Mouse (Mus musculus) heart, embryonic 15.5 days (tissue): ENCODE results near the gene Bag6. TPM values are rescaled to one million over a fixed set of nuclear protein-coding genes. Genes with fewer than 3 reads are reported as not detected.

Experiments
- ATAC-seq: fragments of 200-750 bp; cut with Nextera tagmentation; replicated peaks from 2 replicates; pipeline ENCODE4 v1.8.0; 2017; ENCODE audit warnings: low read depth, moderate TSS enrichment; ENCODE audit not compliant: insufficient number of reproducible peaks, insufficient read depth, low FRiP score
- H3K27ac ChIP-seq: fragments of 300-500 bp; sonication (generic); 2 replicates; pipeline ENCODE4 v1.5.1; 2015; ENCODE audit warnings: mild to moderate bottlenecking, inconsistent platforms
- H3K27me3 ChIP-seq: fragments of 300-500 bp; sonication (generic); 2 replicates; pipeline ENCODE4 v1.6.1; 2015; ENCODE audit warnings: inconsistent platforms
- H3K36me3 ChIP-seq: fragments of 300-500 bp; sonication (generic); 2 replicates; pipeline ENCODE4 v1.6.1; 2015; ENCODE audit warnings: mild to moderate bottlenecking, inconsistent platforms
- H3K4me1 ChIP-seq: fragments of 300-500 bp; sonication (generic); replicated peaks from 2 replicates; pipeline ENCODE4 v1.6.1; 2015; ENCODE audit warnings: inconsistent platforms
- H3K4me2 ChIP-seq: fragments of 300-500 bp; sonication (generic); 2 replicates; pipeline ENCODE4 v1.6.1; 2015; ENCODE audit warnings: inconsistent platforms, mild to moderate bottlenecking, moderate library complexity
- H3K4me3 ChIP-seq: fragments of 300-500 bp; sonication (generic); 2 replicates; pipeline ENCODE4 v1.5.1; 2015; ENCODE audit warnings: mild to moderate bottlenecking, inconsistent platforms
- H3K9ac ChIP-seq: fragments of 300-500 bp; sonication (generic); 2 replicates; pipeline ENCODE4 v1.6.1; 2015; ENCODE audit warnings: mild to moderate bottlenecking, inconsistent platforms
- H3K9me3 ChIP-seq: fragments of 300-500 bp; sonication (generic); replicated peaks from 2 replicates; pipeline ENCODE4 v1.6.1; 2016; ENCODE audit warnings: inconsistent platforms
- WGBS: fragments of 180-500 bp; shearing (Covaris S2); methylation state at CpG from one replicate; pipeline ENCODE4 v1.1.7; 2015; ENCODE audit warnings: mixed read lengths; 5-methylcytosine and 5-hydroxymethylcytosine counted together
- polyA plus RNA-seq: library from polyadenylated mRNA; unstranded; fragments of >200 nt; fragmentation: Nextera tagmentation; extraction: Ambion mirVana; gene quantifications from 2 replicates; pipeline ENCODE4 v1.2.1, GENCODE M21; 2015

Gene Bag6
- polyA plus RNA-seq, 1 experiment from 2014 or later = 40.8 TPM

DNA sequence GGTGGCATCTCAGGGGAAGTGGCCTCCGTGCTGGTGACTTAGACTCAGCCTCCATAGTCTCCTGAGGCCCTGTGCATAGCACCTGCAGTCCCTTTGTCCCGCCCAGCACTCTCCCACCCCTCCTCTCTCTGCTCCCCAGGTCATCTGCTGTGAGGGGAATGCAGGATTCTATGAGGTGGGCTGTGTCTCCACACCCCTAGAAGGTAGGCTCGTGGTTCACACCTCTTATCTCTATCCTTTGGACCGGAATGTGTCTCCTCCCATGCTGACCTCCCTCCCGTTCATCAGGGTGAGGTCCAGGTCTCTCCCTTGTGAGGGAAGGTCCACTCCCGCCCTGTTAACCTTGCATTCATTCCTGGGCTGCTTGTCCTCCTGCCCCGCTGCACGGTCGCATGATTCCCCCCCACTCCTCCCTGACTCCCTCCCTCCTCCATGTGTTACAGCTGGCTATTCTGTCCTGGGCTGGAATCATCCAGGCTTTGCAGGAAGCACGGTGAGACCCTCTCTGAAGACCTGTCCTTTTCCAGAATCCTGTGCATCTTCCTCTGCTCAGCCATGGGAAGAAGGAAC, 34.7 kb upstream of the Bag6 start:
- Histone ChIP-seq H3K4me3 (no peak overlapping the region), H3K9me3 (no peaks in the 10 kb centered on the region), H3K9ac (no peak overlapping the region), H3K4me2 (no peak overlapping the region), H3K36me3 (peaks cover 65% of the 10 kb centered on the region), H3K4me1 (peaks cover 13% of the 10 kb centered on the region), H3K27me3 (no peaks in the 10 kb centered on the region), H3K27ac (no peak overlapping the region)
- WGBS = 59% methylated on average over 10 of the region's 10 CpGs
- ATAC-seq = no peak

DNA sequence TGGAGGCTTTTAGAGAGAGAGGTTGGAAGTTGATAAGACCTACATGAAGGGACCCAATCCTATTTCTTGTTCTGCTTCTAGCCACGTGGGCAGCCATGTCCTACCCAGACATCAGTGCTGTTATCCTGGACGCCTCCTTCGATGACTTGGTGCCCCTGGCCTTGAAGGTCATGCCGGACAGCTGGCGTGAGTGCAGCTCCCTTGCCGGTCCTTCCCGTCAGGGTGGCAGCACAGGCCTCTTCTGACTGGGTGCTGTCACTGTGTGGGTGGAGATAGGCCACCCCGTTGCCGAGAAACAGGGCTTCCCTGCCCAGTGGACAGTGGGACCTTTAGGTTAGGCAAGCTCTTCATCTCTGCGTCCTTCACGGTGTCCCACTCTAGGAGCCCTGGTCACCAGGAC, 33.8 kb upstream of the Bag6 start:
- no peaks in the 10 kb centered on the region for H3K27me3 ChIP-seq
- H3K4me3 ChIP-seq = no peak overlapping the region
- H3K4me1 ChIP-seq = peaks cover 17% of the 10 kb centered on the region
- no peaks in the 10 kb centered on the region for H3K9me3 ChIP-seq
- no peak overlapping the region for H3K9ac ChIP-seq
- ATAC-seq = no peak
- H3K27ac ChIP-seq = no peak overlapping the region
- peaks cover 61% of the 10 kb centered on the region for H3K36me3 ChIP-seq
- WGBS = 79% methylated on average over 11 of the region's 11 CpGs
- no peak overlapping the region for H3K4me2 ChIP-seq

DNA sequence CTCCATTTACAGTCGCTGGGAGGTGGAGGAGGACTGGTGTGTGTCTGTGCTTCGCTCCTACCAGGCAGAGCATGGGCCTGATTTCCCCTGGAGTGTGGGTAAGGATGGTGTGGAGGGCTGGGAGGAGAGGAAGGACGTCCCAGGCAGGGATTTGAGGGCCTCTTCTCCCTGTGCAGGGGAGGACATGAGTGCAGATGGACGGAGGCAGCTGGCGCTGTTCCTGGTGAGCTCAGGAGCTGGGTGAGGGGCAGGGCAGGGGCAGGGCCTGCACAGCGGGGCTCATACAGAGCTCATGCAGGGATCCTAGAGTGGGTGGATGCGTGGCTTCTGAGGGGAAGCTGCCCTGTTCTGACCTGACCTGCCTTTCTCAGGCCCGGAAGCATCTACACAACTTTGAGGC, 32.7 kb upstream of the Bag6 start:
- H3K9ac ChIP-seq = no peak overlapping the region

DNA sequence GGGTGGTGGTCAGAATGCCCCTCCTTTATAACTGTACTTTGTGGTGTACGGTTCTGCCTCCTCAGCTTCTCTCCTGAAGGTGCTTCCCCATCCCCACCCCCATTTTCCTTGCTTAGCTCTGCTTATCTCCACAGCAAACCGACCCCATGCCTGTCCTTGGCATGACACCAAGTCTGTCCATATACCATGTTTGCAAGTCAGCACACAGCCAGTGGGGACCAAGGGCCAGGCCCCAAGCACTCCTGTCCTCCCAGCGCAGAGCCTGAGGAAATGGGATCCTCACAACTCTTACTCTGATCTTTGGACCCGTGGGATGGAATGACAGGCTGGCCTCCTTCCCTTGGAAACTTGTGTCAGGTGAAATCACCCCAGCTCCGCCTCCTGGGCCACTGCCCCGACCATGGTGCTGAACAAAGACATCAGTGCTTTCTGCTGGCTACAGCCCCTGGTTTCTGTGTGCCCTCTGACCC, 31.7 kb upstream of the Bag6 start:
- peaks cover 19% of the 10 kb centered on the region for H3K4me1 ChIP-seq
- no peak overlapping the region for H3K9ac ChIP-seq
- H3K4me3 ChIP-seq = no peak overlapping the region
- WGBS = 41% methylated on average over 6 of the region's 6 CpGs
- H3K9me3 ChIP-seq = no peaks in the 10 kb centered on the region
- H3K27ac ChIP-seq = no peak overlapping the region
- no peak; the same call in 1 of the 2 replicates for ATAC-seq
- no peaks in the 10 kb centered on the region for H3K27me3 ChIP-seq
- peaks cover 40% of the 10 kb centered on the region for H3K36me3 ChIP-seq
- no peak overlapping the region for H3K4me2 ChIP-seq

More for the DNA sequence above, 32.7 kb upstream of the Bag6 start:
- Histone ChIP-seq H3K4me2 (no peak overlapping the region), H3K4me1 (peaks cover 19% of the 10 kb centered on the region), H3K27me3 (no peaks in the 10 kb centered on the region), H3K36me3 (peaks cover 49% of the 10 kb centered on the region), H3K4me3 (no peak overlapping the region), H3K9me3 (no peaks in the 10 kb centered on the region), H3K27ac (0 out of 2 replicates have a peak overlapping the region, but pooled peaks have one; percentile 1)
- peak; percentile 40; the same call in 1 of the 2 replicates for ATAC-seq
- WGBS = 58% methylated on average over 8 of the region's 8 CpGs

DNA sequence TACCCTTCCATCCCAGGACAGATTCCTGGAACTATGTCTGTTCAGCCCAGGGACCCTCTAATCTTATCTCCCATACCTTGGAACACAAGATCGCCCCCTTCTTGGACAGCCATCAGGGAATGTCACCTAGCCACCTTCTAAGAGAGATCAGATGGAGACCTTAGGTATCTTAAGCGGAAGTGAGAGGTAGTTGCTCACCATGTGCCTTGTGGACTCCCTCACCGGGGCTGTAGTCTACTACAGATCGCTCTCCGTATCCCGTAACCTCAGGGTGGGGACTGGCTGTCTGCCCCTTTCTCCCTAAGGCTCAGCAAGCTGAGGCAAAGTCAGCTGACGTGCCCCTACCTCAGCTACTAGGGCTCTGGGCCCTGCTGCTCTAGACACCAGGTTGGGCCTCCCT, 30.9 kb upstream of the Bag6 start:
- Histone ChIP-seq H3K36me3 (peaks cover 31% of the 10 kb centered on the region), H3K4me3 (no peak overlapping the region), H3K27me3 (no peaks in the 10 kb centered on the region), H3K4me2 (no peak overlapping the region), H3K4me1 (peaks cover 19% of the 10 kb centered on the region), H3K9me3 (no peaks in the 10 kb centered on the region), H3K27ac (no peak overlapping the region), H3K9ac (no peak overlapping the region)
- no peak for ATAC-seq
- 80% methylated on average over 7 of the region's 7 CpGs for WGBS

DNA sequence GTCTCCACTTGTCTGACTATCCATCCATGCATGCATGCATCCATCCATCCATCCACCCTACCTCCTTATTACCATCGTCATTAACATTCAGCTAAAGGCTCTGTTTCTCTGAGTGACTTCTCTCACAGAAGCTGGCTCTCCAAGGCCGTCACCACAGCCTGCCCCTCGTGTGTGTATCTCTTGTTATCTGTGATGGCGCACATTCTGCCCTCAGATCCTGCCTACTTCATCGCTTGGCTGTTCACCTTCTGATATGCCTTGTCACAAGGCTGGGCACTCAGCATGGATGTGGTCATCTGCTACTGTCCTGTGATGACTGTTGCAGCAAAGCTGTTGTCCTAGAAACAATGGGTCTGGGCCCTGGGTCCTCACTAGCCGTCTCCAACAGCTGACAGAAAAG, 30.2 kb upstream of the Bag6 start:
- peaks cover 19% of the 10 kb centered on the region for H3K4me1 ChIP-seq
- no peaks in the 10 kb centered on the region for H3K9me3 ChIP-seq

DNA sequence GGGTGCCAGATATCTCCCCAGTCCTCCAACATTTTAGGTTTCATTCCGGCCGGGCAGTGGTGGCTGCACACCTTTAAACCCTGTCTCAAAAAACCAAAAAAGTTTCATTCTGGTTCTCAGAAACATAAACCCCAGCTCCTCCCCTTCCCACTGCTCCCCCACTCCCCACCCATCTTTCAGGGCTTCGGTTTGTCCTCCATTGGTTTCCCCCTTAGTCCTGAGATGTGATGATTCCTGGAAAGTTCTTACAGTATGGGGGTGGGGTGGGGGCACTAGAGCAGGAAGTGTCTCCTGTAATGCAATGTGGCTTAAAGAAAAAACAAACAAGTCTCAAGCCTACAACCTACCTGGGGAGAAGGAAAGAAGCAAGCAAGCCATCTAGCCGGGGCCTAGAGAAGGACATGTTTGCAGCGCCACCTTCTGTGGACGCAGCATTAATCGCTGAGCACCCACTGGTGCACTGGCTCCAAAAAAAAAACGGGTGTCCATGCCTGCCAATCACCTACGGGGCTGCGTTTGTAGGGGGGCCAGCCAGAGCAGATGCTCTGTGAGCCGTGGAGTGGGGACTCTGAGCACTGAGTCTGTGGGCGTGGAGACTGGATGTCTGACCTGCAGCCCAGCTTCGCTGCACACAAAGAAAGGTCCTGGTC, 29.1 kb upstream of the Bag6 start:
- peaks cover 19% of the 10 kb centered on the region; the same call in 1 of the 2 replicates for H3K36me3 ChIP-seq
- no peak for ATAC-seq
- peak overlapping the region; percentile 44; the same call in 1 of the 2 replicates for H3K9ac ChIP-seq
- no peak overlapping the region for H3K27ac ChIP-seq
- 24% methylated on average over 13 of the region's 13 CpGs for WGBS
- no peaks in the 10 kb centered on the region for H3K9me3 ChIP-seq
- H3K4me2 ChIP-seq = 0 out of 2 replicates have a peak overlapping the region, but pooled peaks have one; percentile 23
- H3K4me1 ChIP-seq = peaks cover 19% of the 10 kb centered on the region
- no peak overlapping the region for H3K4me3 ChIP-seq
- H3K27me3 ChIP-seq = no peaks in the 10 kb centered on the region

More for the DNA sequence above, 30.2 kb upstream of the Bag6 start:
- Histone ChIP-seq H3K27ac (no peak overlapping the region), H3K9ac (no peak overlapping the region), H3K4me3 (no peak overlapping the region), H3K36me3 (peaks cover 27% of the 10 kb centered on the region), H3K4me2 (no peak overlapping the region), H3K27me3 (no peaks in the 10 kb centered on the region)
- no peak for ATAC-seq
- 65% methylated on average over 6 of the region's 6 CpGs for WGBS

DNA sequence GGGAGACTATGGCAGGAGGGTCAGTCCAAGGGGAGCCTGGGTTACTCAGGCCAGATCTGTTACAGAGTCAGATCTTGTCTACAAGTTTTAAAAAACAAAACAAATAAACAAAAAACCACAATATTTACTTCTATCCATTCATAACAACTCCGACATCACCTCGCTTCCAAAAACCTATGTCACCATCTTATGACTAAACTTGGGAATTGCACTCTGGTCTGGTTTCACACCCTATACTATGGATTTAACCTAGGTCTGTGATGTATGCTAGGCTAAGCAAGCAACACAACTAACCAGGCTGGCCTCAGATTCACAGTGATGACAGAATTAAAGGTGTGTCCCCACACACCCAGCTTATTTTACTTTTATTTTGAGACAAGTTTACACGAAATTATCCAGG, 28.5 kb upstream of the Bag6 start:
- Histone ChIP-seq H3K4me2 (no peak overlapping the region), H3K9ac (peak overlapping the region; percentile 44; the same call in 1 of the 2 replicates)
- ATAC-seq = no peak

DNA sequence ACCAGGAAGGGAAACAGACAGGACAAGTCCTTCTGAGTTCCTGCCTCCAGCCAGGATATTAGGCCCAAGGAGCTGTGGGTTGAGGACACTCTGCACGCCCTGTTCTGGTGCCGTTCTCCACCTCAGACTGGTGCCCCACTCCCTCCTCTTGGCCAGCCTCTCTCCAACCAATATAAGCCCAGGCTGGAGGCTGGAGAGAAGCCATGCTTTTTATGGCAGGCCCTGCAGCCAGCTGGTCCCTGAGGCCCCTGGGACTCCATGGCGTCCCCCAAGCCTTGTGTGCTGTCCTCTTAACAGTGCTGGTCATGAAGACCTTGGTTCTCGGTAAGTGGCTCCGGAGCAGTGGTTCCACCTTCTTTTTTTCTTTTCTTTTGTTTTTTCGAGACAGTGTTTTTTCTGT, 26.9 kb upstream of the Bag6 start, which contains the start of gene Ly6g5c:
Ly6g5c (plus strand) TSS at position 183 of the 400 bp plus-strand sequence.
- Histone ChIP-seq H3K9me3 (no peaks in the 10 kb centered on the region), H3K36me3 (no peaks in the 10 kb centered on the region), H3K4me3 (no peak within 1 kb of the TSS), H3K9ac (no peak within 1 kb of the TSS), H3K27me3 (no peaks in the 10 kb centered on the region), H3K4me2 (no peak within 1 kb of the TSS), H3K4me1 (peaks cover 9% of the 10 kb centered on the region), H3K27ac (no peak within 1 kb of the TSS)
- no peak for ATAC-seq
- WGBS = 88% methylated on average over 6 of the region's 6 CpGs

More for the DNA sequence above, 28.5 kb upstream of the Bag6 start:
- 63% methylated on average over 3 of the region's 3 CpGs for whole genome bisulfite sequencing
- H3K27ac ChIP-seq = no peak overlapping the region
- no peaks in the 10 kb centered on the region for H3K9me3 ChIP-seq
- no peaks in the 10 kb centered on the region for H3K27me3 ChIP-seq
- H3K4me1 ChIP-seq = peaks cover 19% of the 10 kb centered on the region
- H3K4me3 ChIP-seq = no peak overlapping the region
- H3K36me3 ChIP-seq = peaks cover 13% of the 10 kb centered on the region; the same call in 1 of the 2 replicates

DNA sequence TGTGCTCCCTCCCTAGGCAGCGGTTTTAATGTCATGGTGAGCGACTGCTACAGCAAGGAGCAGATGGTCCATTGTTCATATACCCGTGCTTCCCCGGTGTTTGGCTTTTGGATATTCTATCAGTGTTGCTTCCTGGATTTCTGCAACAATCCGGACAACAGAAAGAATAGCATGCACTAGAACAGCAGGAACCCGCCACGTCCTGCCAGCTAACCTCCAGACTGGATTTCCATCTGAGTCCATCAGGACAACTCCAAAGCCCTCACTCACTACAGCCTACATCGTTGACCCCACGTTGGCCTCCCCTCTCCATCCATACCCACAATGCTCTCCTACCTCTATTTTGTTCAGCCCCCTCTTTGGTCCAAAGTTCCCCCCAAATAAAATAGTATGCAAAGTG, 23.2 kb upstream of the Bag6 start:
- Histone ChIP-seq H3K4me1 (no peaks in the 10 kb centered on the region), H3K27ac (peak overlapping the region; percentile 47), H3K27me3 (no peaks in the 10 kb centered on the region), H3K4me2 (peak overlapping the region; percentile 36), H3K4me3 (0 out of 2 replicates have a peak overlapping the region, but pooled peaks have one; percentile 17), H3K9me3 (no peaks in the 10 kb centered on the region), H3K9ac (no peak overlapping the region), H3K36me3 (peaks cover 9% of the 10 kb centered on the region)
- peak; percentile 44; the same call in 1 of the 2 replicates for ATAC-seq
- 72% methylated on average over 9 of the region's 9 CpGs for WGBS

DNA sequence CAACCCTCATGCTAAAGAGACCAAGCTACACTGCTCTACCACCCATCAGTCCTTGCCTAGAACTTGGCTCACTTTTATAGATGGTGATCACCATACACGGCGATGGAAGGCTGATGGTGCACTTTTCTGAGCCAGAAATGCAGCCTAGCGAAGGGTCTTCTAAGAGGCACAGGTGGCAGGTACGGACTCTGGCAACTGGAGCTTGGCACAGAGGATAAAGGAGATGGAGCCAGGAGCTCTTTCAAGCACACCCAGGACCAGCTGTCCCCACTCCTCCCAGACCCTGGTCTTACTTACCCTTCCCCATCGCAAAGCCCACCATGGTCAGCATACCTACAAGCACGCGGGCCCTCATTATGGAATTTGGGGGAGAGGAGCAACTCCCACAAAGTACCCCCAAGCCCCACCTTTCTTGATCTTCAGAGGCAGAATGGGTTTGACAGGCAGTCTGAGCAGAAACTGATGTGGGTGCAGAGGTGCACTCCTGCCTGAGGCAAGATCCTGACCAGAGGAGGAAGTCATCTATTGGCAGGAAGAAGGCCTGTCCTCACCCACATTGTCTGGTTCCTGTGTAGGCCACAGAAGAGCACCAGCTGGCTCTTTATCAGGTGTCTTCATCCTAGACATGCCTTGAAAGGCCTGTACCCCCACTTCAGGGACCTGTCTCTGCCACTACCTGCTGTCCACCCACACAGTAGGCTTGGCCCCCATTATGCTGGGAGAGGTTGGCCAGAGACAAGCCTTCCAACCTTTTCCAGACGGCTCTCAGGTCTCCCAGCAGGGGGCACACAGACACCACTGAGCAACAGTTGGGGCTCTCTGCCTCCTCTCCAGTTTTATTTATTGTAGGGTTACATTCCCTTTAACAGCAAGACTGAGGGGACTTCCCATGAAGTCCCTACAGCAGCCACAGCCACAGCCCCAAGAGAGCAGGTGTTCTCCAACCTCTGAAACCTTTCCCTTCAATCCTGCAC, 19.6 kb upstream of the Bag6 start, which contains the start of gene Ly6g5b:
Ly6g5b (minus strand) TSS at position 383 of the 974 bp plus-strand sequence.
- no peaks in the 10 kb centered on the region for H3K27me3 ChIP-seq
- H3K27ac ChIP-seq = 0 out of 2 replicates have a peak within 1 kb of the TSS, but pooled peaks have one; percentile 2
- no peaks in the 10 kb centered on the region for H3K9me3 ChIP-seq
- H3K4me2 ChIP-seq = no peak within 1 kb of the TSS
- peaks cover 28% of the 10 kb centered on the region for H3K36me3 ChIP-seq
- peaks cover 9% of the 10 kb centered on the region for H3K4me1 ChIP-seq
- no peak for ATAC-seq
- no peak within 1 kb of the TSS for H3K4me3 ChIP-seq
- 83% methylated on average over 8 of the region's 8 CpGs for WGBS
- H3K9ac ChIP-seq = no peak within 1 kb of the TSS
